Mouse (Mus musculus) spleen, embryonic (tissue): ENCODE measurements around the gene Saysd1.

Experiments used
- CTCF ChIA-PET: fragments of 350-600 bp; sonication (Branson Sonifier 250); formaldehyde crosslinking; loops from one replicate; lab custom pipeline; 2022; lab: Charles Lee

The Saysd1 gene

GRCm38 (mm10) chr14:20165413-20165812 lies 27.1 kb upstream of the Saysd1 start:
- CTCF ChIA-PET: no interaction called here

GRCm38 (mm10) chr14:20164438-20164837 lies 26.1 kb upstream of the Saysd1 start:
- CTCF ChIA-PET: interaction anchor here (0.7 kb wide), 1 partner anchor 9 kb away, joined by 4 read pairs; no protein-coding TSS in a partner anchor

- CTCF ChIA-PET: no interaction called here
Measured at GRCm38 (mm10) chr14:20162686-20163085, 24.4 kb upstream of the Saysd1 start.

GRCm38 (mm10) chr14:20158727-20159681 lies 20.7 kb upstream of the Saysd1 start:
- CTCF ChIA-PET: no interaction called here

GRCm38 (mm10) chr14:20157595-20157994 lies 19.3 kb upstream of the Saysd1 start:
- CTCF ChIA-PET: no interaction called here

GRCm38 (mm10) chr14:20155718-20156117 lies 17.4 kb upstream of the Saysd1 start:
- CTCF ChIA-PET: no interaction called here

- CTCF ChIA-PET: no interaction called here
Measured at GRCm38 (mm10) chr14:20154937-20155336, 16.6 kb upstream of the Saysd1 start.

- CTCF ChIA-PET: no interaction called here
Measured at GRCm38 (mm10) chr14:20154245-20154644, 15.9 kb upstream of the Saysd1 start.

- CTCF ChIA-PET: no interaction called here
Measured at GRCm38 (mm10) chr14:20149127-20150080, 11.1 kb upstream of the Saysd1 start.

GRCm38 (mm10) chr14:20148514-20148913 lies 10.2 kb upstream of the Saysd1 start:
- CTCF ChIA-PET: no interaction called here

- CTCF ChIA-PET: no interaction called here
Measured at GRCm38 (mm10) chr14:20147854-20148253, 9.5 kb upstream of the Saysd1 start.

GRCm38 (mm10) chr14:20144093-20144492 lies 5.8 kb upstream of the Saysd1 start:
- CTCF ChIA-PET: no interaction called here

GRCm38 (mm10) chr14:20134965-20135671 lies 3.2 kb downstream of the Saysd1 start:
- CTCF ChIA-PET: no interaction called here

- CTCF ChIA-PET: no interaction called here
Measured at GRCm38 (mm10) chr14:20128162-20128561, 10.2 kb downstream of the Saysd1 start.

- CTCF ChIA-PET: no interaction called here
Measured at GRCm38 (mm10) chr14:20127406-20128087, 10.8 kb downstream of the Saysd1 start.

GRCm38 (mm10) chr14:20120868-20121267 lies 17.5 kb downstream of the Saysd1 start:
- CTCF ChIA-PET: no interaction called here

- CTCF ChIA-PET: interaction anchor here (0.6 kb wide), 1 partner anchor 121 kb away, joined by 3 read pairs; no protein-coding TSS in a partner anchor
Measured at GRCm38 (mm10) chr14:20120012-20120411, 18.3 kb downstream of the Saysd1 start.

GRCm38 (mm10) chr14:20116149-20116605 lies 22.2 kb downstream of the Saysd1 start:
- CTCF ChIA-PET: no interaction called here

- CTCF ChIA-PET: interaction anchor here (0.7 to 2.2 kb wide), 3 partner anchors 62 to 144 kb away, joined by 3 to 25 read pairs (median 3); no protein-coding TSS in a partner anchor
Measured at GRCm38 (mm10) chr14:20114951-20115350, 23.4 kb downstream of the Saysd1 start.

- CTCF ChIA-PET: interaction anchor here (0.6 to 2.2 kb wide), 6 partner anchors 20 to 263 kb away, joined by 3 to 25 read pairs (median 3); no protein-coding TSS in a partner anchor
Measured at GRCm38 (mm10) chr14:20113964-20114363, 24.4 kb downstream of the Saysd1 start.
